Mouse (Mus musculus): ENCODE data around the gene 3110082I17Rik.

Gene 3110082I17Rik

DNA sequence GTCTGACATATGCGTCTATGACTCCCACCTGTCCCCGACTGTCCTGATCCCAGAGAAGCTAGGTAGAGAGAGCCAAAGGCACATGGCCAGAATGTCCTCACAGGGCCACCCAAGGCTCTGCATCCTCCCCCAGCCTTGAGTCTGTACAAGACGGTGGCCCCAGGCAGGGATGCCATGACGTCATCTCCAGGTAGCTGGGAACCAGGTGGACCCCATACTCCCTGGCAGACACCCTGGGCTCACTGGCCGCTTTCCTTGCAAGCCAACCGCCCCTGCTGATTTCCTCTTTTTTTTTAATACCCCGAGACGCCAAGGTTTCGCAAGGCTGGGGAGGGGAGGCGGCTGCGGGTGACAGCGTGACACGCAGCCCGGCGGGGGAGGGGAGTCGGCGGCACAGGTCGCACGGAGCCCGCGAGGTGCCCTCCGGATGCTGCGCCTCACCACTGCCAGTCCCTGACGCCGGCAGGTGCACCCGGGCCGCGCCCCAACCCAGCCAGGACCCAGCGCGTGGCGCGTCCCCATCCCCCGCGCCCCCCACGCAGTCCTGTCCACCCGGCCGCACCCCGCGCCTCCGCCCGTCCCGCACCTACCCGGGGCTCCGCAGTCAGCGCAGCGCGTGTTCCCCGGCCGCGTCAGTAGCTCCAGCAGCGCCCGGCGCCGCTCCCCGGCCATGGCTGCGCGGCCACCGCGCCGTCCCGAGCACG is 135.5 kb downstream of the 3110082I17Rik start:
- DNase-seq (ENCODE audit: low spot score): peak; percentile 38

DNA sequence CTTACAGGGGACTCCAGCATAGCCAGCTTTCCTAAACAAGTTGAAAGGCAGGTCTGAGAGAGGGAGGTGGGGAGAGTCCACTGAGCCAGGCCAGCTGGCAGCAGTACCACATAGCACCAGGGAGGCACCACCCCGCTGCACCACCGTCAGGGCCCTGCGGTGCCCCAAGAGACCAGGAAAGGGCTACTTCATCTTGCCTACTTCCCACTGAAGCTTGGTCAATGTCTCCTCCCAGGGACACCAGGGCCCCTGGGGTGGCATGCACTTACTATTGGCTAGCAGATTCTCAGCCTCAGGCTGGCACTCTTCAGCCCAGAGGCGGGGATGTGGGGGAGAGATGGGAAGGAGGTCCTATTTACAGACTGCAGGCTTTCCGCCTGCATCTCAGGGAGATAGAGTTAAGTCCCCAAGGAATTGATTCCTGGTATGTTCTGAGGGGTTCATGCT is 136.3 kb downstream of the 3110082I17Rik start:
- DNase-seq (ENCODE audit: low spot score): no peak

DNA sequence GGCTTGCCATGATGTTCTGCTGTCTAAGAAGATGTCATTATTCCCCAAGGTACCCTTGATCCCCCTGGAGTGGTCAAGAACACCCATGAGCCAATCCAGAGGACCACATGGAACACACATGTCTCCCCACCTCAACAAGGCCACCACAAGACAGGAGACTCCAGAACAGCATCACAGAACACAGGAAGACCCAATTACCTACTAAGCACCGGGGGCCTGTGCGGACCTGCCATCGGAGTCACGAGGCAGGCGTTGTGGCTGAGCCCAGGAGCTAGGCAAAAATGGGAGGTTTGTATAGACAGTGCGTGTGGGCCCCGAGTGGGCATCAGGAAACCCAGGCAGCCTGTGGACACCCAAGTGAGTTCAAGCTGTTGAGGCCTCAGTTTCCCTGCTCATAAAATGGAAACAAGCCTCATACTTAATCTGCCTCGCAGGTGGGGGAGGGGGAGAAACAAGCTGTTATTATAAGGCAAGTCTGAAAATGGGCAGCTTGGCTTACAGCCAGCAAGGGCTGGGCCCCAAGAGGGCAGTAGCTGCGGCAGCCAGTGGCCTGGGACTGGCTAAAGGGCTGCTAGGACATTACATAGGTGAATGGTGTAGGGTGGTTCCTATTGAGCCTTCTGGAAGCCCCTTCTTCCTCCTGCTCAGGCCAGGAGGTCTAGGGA is 136.9 kb downstream of the 3110082I17Rik start:
- DNase-seq (ENCODE audit: low spot score): no peak

DNA sequence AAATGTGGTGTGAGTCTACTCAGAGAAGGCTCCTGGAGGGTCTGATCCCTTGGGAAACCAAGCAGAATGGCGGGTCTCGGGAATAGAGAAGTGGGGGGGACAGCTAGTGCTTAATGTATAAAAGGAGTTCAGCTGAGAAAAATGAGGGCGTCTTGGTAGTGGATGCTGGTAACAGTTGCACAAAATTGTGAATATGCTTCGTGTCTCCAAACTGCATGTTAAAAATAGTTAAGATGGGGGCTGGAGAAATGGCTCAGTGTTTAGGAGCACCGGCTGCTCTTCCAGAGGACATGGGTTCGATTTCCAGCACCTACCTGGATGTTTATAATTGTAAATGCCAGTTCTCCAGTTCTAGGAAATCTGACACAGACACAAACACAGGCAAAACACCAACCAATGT is 139.0 kb downstream of the 3110082I17Rik start:
- no peak for DNase-seq (ENCODE audit: low spot score)

DNA sequence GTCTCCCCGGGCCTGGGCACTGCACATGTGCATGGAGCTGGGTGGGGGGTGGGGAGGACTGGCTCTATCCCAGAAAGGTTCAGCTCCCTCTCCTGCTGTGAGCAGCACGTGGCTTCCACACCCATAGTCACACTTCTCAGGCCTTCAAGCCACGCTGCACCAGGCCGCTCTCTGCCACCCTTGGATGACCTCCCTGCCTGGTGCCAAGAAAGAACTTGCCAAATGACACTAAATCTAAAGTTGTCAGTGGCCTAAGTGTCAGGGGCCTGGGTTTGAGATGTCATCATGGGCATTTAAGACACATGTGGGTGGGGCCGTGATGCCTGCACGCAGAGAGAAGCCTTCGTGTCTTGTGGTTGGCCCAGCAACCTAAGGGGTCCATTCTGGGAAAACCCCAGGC is 139.9 kb downstream of the 3110082I17Rik start:
- DNase-seq (ENCODE audit: low spot score): no peak

DNA sequence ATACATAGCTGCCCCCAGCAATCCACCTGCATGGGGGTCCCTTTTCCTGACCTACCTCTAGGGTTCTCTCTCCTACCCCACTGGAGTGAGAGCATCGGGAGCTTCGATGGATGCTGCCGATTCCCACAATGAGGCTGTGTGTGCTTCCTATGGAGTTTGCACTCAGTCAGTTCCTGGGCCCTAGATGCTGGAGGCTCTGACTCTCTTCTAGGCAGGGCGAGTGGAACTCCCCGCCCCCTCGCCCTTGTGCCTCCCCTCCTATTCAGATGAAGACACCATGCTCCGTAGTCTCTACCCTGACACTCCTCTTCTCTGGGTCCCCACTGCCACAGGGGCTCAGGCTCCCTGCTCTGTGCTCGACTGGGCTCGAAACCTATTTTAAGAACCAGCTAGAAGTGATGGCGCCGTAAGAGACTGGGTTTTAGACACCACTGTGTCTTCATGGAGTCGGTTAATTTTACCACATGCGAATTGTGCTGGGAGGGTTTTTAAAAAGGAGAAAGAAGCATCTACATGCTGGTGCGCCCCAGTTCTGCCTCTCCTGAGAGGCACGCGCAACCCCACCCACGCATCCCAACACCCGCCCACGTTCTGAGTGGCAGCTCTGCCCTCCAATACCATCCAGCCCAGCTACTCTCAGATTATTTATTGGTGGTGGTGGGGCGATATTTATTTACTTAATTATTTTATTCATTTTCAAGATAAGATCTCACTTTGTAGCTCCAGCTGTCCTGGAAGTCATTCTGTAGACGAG is 142.4 kb downstream of the 3110082I17Rik start:
- DNase-seq (ENCODE audit: low spot score): no peak

DNA sequence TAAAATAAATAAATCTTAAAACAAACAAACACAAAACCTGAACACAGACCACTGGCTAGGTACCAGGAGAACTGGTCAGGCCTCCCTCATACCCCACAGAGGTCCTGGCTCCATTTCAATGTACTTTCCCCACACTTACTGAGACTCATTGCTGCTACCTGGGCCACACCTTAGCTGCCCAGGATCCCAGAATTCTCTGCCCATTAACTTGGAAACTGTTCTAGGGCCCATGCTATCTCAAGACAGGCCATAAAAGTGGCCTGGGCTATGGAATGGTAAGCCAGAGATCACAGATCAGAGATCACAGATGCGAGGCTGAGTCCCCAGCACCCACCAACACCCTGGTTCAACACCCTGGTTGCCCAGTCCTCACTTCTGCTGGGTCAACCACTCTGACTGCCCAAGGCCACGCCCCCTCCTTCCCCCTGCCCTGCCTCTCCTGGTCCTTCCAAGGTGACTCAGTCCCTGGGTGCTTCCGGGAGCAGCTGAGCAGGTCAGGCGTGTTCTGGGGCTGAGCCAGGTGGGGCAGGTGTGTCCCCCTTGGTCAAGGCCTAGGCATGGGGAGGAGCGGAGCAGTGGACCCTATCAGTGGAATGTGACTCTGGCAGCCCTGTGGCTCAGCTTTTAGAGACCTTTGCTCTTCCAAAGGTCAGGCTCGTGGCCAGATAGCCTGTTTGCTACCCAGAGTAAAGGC is 143.2 kb downstream of the 3110082I17Rik start:
- DNase-seq (ENCODE audit: low spot score): peak; percentile 30

DNA sequence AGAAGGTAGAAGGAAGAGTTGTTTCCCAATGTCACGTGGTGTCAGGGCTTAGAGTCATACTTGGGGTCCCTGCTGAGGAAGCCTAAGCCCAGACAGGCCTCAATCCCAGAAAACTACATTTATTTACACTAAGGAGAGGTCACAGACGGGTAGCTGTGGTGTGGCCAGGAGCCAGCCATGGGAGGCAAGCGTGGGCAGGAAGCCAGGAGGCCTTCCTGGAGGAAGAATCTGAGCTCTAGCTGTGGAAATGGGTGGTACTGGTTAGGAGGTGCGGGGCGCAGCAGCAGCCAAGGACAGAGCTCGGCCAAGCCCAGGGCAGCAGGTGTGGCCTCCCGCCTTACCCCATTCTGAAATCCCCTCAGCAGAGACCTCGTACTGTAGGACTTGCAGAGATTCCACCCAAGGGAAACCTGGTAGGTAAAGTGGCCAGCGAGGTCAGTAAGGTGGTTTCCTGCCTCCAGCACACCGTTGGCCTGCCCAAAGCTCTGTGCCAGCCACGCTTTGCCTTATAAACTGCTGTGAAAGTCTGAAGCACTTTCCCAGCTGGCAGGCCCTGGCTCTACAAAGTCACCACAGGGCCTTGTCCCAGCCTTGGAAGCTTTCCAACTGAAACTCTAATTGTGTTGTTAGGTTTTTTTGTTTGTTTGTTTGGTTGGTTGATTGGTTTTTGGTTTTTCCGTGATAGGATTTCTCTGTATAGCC is 145.2 kb downstream of the 3110082I17Rik start:
- DNase-seq (ENCODE audit: low spot score): no peak

DNA sequence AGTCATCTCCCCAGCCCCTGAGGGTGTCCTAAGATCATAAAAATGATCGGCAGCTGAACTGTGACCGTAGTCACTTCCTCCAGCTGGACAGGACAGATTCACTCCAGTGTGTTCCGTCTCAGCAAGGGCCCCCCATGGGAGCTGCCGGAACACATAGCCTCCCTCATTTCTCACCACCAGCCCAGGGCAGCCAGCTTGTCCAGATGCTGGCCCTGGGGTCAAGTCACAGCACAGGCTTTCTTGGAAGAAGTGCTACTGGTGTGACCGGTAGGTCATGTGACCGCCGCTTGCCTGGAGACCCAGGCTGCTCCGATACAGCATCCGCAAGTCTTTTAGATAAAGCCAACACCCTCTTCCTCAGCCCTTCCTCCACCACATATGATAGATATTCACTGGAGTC is 146.8 kb downstream of the 3110082I17Rik start:
- DNase-seq (ENCODE audit: low spot score): no peak

DNA sequence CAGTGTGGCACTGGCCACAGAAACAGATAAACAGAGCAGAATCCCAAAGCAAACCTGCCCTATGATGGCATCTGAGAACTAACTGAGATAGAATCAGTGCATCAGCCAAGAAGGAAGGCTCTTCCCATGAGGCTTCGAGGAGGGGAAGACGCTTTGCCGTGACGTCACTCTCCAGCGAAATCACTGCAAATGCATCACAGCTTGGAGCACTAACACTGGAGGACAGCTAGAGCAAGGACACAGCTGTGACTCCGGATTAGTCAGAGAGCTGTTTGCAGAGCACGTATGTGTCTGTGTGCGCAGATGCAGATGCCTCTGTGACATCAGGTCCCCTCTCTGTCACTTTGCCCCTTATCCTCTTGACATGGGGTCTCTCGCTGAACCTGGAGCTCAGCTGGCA is 148.5 kb downstream of the 3110082I17Rik start:
- no peak for DNase-seq (ENCODE audit: low spot score)

DNA sequence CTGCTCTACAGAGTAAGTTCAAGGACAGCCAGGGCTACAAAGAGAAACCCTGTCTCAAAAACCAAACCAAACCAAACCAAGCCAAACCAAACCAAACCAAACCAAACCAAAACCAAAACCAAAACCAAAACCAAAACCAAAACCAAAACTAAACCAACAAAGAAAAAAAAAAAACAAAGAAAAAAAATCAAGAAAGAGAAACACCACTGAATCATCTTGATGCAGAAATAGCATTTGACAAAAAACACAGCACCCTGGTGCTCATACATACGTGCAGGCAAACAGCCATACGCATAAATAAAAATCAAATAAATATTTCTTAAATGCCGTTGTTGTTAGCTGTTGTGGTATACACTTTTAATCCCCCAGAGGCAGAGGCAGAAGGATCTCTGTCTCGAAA is 149.8 kb downstream of the 3110082I17Rik start:
- DNase-seq (ENCODE audit: low spot score): no peak

DNA sequence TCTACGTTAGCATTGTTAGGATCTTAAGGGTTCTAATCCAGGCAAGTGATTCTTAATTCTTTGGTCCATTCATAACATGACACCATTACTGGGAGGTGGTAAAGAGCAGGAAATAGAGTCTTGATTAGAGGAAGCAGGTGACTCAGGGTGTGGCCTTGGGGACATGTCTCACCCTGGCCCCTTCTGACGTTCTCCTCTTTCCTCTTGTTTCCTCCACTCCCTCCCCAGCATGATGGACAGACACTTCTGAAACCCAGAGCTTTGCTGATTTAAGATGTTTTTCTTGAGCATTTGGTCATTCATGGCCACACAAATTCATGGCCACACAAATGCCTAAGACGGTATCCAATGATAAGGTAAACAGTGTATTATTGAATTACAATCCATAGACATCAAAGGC is 150.4 kb downstream of the 3110082I17Rik start:
- DNase-seq (ENCODE audit: low spot score): no peak

Data from ovary, postnatal 36 days (tissue).